Mouse (Mus musculus): ENCODE measurements at regions not wholly inside any gene's neighbourhood (a gene's known extent, or its start where the extent isn't known, plus 50 kb on each side); places are given as distances from the start of the nearest gene placed in this dataset.

DNA sequence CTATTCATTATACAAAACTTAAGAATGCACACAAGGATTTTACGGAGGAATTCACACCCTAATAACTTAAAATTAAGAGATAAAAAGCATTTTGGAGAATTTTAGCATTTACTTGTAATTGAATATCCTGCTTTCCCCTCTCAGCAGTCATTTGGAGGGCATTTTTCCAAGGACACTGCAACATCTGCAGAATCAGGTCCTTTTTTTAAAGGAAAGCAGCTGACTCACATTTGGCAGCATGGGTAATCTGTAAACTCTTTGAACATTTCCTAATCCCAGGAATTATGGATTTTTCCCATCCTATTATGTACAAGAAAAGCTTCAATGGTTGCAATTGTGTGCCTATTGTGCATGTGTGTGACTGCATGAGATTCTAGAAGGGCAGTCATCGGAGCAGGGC, 112.0 kb downstream of the Gm19410 start:
- DNase-seq: no peak

DNA sequence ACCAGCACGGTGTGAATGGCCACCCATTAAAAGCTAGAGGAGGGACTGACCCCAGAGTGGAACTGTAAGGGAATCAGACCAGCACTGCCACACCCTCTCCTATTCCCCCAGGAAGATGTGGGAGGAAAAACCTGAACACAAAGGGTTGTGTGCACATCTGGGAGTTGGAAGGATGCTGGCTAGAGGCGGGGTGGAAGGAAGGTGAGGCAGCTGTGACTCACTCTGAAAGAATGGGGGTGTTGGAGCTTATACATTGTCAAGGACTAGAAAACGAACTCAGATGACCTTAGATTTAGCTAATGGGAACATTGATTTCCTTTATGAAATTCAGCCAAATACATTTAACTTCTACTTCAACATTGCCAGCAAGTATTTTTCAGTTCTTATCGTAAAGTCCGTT, 116.2 kb downstream of the Gm19410 start:
- DNase-seq: no peak

- DNase-seq: peak; percentile 73 to 80
Observed at GRCm38 (mm10) chr8:35882638-35883455, 117.3 kb downstream of the Gm19410 start.

GRCm38 (mm10) chr8:35883456-35883780, 117.8 kb downstream of the Gm19410 start:
- DNase-seq: no peak

- peak in 1 of 2 experiments; percentile 18 for DNase-seq
Observed at GRCm38 (mm10) chr8:35884545-35884944, 119.0 kb downstream of the Gm19410 start.

GRCm38 (mm10) chr8:35890083-35890482, 124.5 kb downstream of the Gm19410 start:
- DNase-seq: no peak

GRCm38 (mm10) chr8:35891769-35892168, 126.2 kb downstream of the Gm19410 start:
- DNase-seq: peak in 1 of 2 experiments; percentile 26

DNA sequence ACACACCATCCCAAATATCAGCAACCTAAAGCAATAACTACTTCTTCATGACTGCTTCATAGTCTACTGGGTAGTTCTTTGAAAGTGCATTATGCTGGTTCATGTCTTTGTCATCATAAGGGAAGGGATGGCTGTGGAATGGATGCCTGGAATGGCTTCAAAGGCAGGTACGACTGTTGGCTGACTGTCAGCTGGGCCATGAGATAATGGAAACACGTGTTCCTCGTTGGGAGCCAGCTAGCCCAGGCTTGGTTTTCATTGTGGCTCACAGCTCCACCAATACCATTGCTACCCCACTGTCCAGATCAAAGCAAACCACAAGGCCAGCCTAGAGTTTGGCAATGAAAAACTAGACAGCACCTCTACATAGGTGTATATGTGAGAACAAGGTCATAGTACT, 132.9 kb downstream of the Gm19410 start:
- DNase-seq: peak; percentile 50

GRCm38 (mm10) chr8:35901490-35901889, 135.9 kb downstream of the Gm19410 start:
- DNase-seq: no peak

DNA sequence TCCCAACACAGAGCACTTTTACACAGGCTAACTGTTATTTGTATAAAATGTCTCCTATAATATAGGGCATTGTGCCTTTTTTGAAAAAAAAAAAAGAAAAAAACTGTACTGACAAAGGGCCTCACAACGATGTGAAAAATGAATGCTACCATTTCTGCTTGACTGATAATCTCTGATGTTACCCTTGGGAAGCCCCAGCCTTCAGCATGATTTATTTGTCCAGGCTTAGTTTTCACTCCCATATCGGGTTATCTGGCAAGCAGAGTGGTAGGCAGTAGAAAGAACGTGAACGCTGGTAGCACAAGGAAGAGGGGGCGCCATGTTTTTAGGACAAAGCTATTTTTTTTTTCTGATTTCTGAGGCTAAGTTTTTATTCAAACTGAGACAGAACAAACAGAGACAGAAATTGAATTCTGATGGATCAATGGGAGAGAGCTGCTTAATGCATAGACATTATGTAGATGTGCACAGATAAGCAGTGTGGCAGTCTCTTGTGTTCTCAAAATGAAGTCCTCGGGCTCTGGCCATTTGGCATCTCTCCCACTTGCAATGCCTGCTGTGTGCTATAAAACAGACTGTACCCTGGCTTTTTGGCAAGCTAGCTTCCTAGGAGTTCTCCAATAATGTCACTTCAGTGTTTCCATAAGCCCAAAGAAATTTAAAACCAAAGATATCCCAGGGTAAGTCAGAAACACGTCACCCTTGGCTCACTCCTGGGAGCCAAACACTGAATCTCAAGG, 139.3 kb downstream of the Gm19410 start:
- peak; percentile 77 to 79 for DNase-seq

GRCm38 (mm10) chr8:35907998-35908397, 142.4 kb downstream of the Gm19410 start:
- DNase-seq: no peak

GRCm38 (mm10) chr8:35912264-35912663, 146.7 kb downstream of the Gm19410 start:
- DNase-seq: no peak

DNA sequence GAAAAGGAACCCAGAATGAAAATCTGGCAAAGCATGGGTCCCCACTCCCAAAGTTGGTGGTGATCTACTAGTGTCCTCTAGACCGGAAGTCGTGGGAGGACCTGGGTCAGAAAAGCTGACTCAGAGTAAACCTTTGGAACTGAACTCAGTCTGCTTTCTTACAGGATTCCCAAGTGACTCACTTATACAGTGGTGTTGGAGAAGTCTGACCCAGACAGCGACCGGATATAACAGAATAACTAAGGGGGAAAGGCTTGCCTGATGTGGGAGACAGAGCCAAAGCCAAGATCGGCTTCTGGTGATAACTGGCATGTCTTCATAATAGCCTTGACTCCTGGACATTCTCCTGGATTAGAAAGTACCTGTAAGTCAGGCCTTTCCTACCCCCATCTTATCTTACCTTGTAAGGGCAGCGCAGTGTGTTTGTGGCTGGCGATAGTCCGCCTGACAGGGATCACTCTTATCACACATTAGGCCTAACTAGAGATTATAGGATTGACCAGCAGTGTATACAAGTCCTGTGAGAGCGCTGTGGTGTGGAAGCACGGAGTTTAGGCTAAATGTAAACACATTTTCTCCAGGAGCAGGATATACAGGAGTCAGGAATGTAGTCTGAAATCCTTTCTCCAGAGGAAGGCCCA, 150.4 kb downstream of the Gm19410 start:
- no peak for DNase-seq

DNA sequence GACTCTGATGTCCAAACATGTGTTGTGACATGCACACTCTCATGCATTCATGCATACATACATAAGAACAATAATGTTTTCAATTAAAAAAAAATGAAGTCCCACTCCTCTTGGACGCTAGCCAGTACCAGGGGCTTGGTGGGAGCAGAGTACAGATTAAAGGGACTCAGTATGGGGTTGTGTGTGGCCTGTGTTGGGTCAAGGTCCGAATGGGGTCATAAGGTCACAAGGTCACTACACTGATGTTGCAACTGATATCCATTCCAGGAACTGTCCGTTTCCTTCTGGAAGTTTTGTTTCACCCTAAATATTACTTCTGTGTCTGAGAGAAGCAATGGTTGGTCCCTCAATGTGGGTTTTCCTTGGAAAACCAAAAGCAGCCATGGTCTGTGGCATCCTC, 152.0 kb downstream of the Gm19410 start:
- DNase-seq: no peak

DNA sequence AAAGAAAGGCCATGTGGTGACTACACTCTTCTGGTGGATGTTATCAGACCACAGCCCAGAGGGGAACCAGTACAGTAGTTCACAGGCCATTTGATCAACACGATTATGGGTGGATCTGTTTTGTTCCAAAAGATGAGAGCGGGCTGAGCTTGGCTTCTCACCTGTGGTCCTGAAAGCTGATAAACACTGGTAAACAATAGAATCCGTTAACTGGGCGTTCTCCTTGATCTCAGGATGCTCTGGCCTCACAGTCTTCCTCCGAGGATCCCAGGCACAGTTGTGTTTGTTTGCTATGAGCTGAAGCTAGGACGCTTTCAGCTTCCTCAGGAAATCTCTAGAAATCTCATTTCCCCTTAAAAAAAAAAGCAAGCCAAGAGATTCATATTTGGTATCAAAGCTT, 153.9 kb downstream of the Gm19410 start:
- no peak for DNase-seq

GRCm38 (mm10) chr8:35919859-35920675, 154.5 kb downstream of the Gm19410 start:
- no peak for DNase-seq

- peak; percentile 65 to 72 for DNase-seq
Observed at GRCm38 (mm10) chr8:35924026-35924425, 158.4 kb downstream of the Gm19410 start.

DNA sequence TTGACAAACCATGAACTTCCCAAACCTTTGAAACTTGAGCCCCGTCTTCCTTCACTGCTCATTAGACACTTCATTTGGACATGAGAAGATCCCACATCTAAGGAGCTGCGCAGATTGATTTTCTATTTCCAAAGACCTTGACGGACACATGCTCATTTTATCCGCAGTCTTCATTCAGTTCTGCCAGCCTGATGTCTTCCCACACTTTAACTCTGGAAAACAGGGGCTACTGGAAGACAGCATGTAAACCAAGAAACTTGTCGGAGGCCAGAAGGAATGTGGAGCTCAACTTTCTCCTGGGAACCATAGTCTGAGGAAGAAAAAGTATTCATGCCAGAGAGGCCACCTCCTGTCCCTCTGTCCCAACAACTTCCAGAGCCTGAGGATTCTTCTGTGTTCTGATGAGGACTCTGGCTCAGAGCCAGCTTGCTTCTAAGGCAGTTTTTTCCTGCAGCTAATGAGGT, 161.8 kb downstream of the Gm19410 start:
- DNase-seq: peak; percentile 30 to 43

DNA sequence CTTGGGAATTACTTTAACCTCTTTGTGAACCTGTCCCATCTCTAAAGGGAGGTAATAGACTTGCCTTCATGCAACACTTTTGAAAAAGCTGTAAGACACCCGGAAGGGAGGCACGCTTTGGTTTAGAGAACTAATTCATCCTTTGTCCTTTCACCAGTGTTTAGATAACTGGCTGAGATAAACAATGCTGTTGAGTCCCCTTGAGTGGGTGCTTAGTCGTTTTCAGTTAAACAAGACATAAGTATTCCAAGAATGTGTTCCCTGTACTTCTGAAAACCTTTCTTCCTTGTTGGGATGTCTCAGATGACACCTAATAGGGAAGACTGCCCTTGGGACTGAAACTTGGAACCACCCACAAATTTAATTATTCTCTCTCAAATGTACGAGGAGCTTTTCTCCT, 164.7 kb downstream of the Gm19410 start:
- no peak for DNase-seq

GRCm38 (mm10) chr8:35933186-35934114, 167.9 kb downstream of the Gm19410 start:
- peak; percentile 99 for DNase-seq

- peak in 1 of 2 experiments; percentile 22 for DNase-seq
Observed at GRCm38 (mm10) chr8:35934115-35934607, 168.6 kb downstream of the Gm19410 start.

Measured in cerebellum, postnatal 10 days (tissue).